ENCODE assay signal across 8 mouse cellular contexts in the genomic region with DNA sequence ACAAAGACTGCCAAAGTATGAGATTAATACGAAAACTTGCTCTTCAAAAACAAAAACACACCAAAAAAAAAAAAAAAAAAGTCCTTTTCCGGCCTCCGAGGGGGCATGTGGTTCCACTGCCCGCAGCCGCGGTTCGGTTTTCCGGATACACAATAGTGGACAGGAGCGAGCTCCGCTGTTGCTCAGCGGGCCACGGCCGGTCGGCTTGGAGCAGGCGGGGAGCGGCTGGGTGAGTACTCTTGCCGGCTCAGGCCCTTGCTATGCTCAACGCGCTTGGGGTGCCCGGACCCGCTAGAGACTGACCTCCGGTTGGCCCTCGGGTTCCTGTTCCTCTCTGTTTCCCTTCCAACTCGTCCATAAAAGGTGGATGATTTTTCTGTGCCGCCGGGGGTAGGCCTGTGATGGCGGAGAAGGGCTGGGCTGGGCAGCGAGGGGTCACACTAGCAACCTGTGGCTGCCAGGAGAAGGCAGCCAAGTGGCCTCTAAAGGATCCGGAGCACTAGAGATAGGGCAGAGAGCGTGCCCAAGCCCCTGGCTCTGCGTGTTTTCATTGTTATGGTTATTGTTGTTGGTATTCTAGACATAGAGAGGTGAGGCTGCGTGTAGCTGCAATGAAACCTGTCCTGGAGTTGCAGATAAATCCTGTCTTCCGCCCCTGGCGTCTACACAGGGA. TPM values are rescaled to one million over a fixed set of nuclear protein-coding genes. Genes with fewer than 3 reads are reported as not detected.
DNase-seq lines count a peak whose midpoint lies in the region; ATAC-seq and TF ChIP-seq lines count a peak whose summit lies in the region.

No protein-coding gene starts in this region.

- H3K9me3 ChIP-seq in lung, postnatal 0 days (ENCODE audit: low read length), result no peaks in the 10 kb centered on the region

- no peaks in the 10 kb centered on the region for H3K36me3 ChIP-seq in kidney, adult 2 months (ENCODE audit: control insufficient read depth, insufficient read depth, low read length)
- no peaks in the 10 kb centered on the region for H3K36me3 ChIP-seq in lung, postnatal 0 days (ENCODE audit: insufficient read depth, low read length)

- TF ChIP-seq POLR2A in bone marrow, adult 2 months (IDR thresholded peaks at IDR 0.05; ENCODE audit: borderline replicate concordance, control insufficient read depth, low read depth, low read length), result peak; percentile 23; the same call in 1 of the 2 replicates
- no peak for TF ChIP-seq POLR2A in kidney, adult 2 months (IDR thresholded peaks at IDR 0.05; ENCODE audit: low read depth, low read length)

- no peak overlapping the region; the same call in 1 of the 2 replicates for H3K27ac ChIP-seq in bone marrow, adult 2 months (ENCODE audit: control insufficient read depth, insufficient read depth, low read depth, low read length, poor library complexity)
- peak overlapping the region; percentile 95 for H3K27ac ChIP-seq in kidney, adult 2 months (ENCODE audit: insufficient read depth, low read depth, low read length)
- H3K27ac ChIP-seq in lung, postnatal 0 days (ENCODE audit: low read length), result peak overlapping the region; percentile 91

- H3K27me3 ChIP-seq in kidney, adult 2 months (replicated peaks; ENCODE audit: control insufficient read depth, insufficient read depth, low read length), result no peaks in the 10 kb centered on the region
- peaks cover 13% of the 10 kb centered on the region; the same call in 1 of the 2 replicates for H3K27me3 ChIP-seq in lung, postnatal 0 days (replicated peaks; ENCODE audit: insufficient read depth, low read length)

- peak overlapping the region; percentile 66 for H3K4me2 ChIP-seq in lung, postnatal 0 days (replicated peaks; ENCODE audit: low read depth, low read length)

- peak overlapping the region; percentile 58 for H3K4me3 ChIP-seq in bone marrow, adult 2 months (replicated peaks; ENCODE audit: control insufficient read depth, low read depth, low read length)
- H3K4me3 ChIP-seq in kidney, adult 2 months (ENCODE audit: insufficient read depth, low read depth, low read length), result peak overlapping the region; percentile 60
- peak overlapping the region; percentile 43 for H3K4me3 ChIP-seq in lung, postnatal 0 days (ENCODE audit: low read depth, low read length)

- TF ChIP-seq CTCF in bone marrow, adult 2 months (IDR thresholded peaks at IDR 0.05; ENCODE audit: control insufficient read depth, insufficient read depth, low read length), result no peak
- no peak for TF ChIP-seq CTCF in kidney, adult 2 months (conservative IDR thresholded peaks at IDR 0.05; ENCODE audit: insufficient read depth, insufficient read length, low read depth, low read length)
- TF ChIP-seq CTCF in lung, postnatal 0 days (IDR thresholded peaks at IDR 0.05), result no peak

- DNase-seq in 416B (ENCODE audit: low read depth), result peak; percentile 80
- DNase-seq in kidney, adult 2 months, result peak; percentile 85
- no peak for DNase-seq in lung, postnatal 0 days (ENCODE audit: low spot score)
- DNase-seq in urinary bladder, postnatal 14 days (ENCODE audit: low spot score), result no peak
- DNase-seq in cerebellum, adult 11-12 months, result no peak
- DNase-seq in retina, embryonic 14.5 days (ENCODE audit: low spot score), result no peak
- DNase-seq in frontal cortex, postnatal 14 days (ENCODE audit: low spot score in 2 of 2), result no peak

- no peak for ATAC-seq in lung, postnatal 0 days

- peak overlapping the region; percentile 59 for H3K9ac ChIP-seq in lung, postnatal 0 days (replicated peaks; ENCODE audit: low read depth)

- TF ChIP-seq EP300 in lung, postnatal 0 days (IDR thresholded peaks at IDR 0.05), result no peak

- peaks cover 1% of the 10 kb centered on the region; the same call in 1 of the 2 replicates for H3K4me1 ChIP-seq in bone marrow, adult 2 months (ENCODE audit: control insufficient read depth, insufficient read depth, low read length)
- H3K4me1 ChIP-seq in kidney, adult 2 months (ENCODE audit: control insufficient read depth, insufficient read depth, low read length), result peaks cover 13% of the 10 kb centered on the region; the same call in 1 of the 2 replicates
- peaks cover 3% of the 10 kb centered on the region; the same call in 1 of the 2 replicates for H3K4me1 ChIP-seq in lung, postnatal 0 days (ENCODE audit: insufficient read depth, low read depth, low read length)

- WGBS in bone marrow, adult 2 months, result 3% methylated on average over 34 of the region's 34 CpGs
- 3% methylated on average over 34 of the region's 34 CpGs for WGBS in kidney, adult 2 months
- WGBS in lung, postnatal 0 days, result 2% methylated on average over 33 of the region's 34 CpGs

RNA-seq across cellular contexts. Expression of a gene that starts 3.3 kb away (rescaled TPM):
- polyA plus RNA-seq in bone marrow, adult 2 months (2011; ENCODE audit: insufficient read depth, insufficient read length, low replicate concordance, missing spikeins), result 3.3 and 7.6 TPM in 2 replicates
- polyA plus RNA-seq in kidney, adult 2 months (2012; rRNA removed), result 12.6 and 14.6 TPM in 2 replicates
- 2.6 and 3.0 TPM in 2 replicates for polyA plus RNA-seq in lung, postnatal 0 days (2015; fragmentation: Nextera tagmentation; extraction: Ambion mirVana)

RNA-seq across cellular contexts. Expression of a gene that starts 8.3 kb away (rescaled TPM):
- polyA plus RNA-seq in bone marrow, adult 2 months (2011; ENCODE audit: insufficient read depth, insufficient read length, low replicate concordance, missing spikeins), result 1.0 TPM in 2 replicates
- polyA plus RNA-seq in kidney, adult 2 months (2012; rRNA removed), result 10.1 and 14.1 TPM in 2 replicates
- polyA plus RNA-seq in lung, postnatal 0 days (2015; fragmentation: Nextera tagmentation; extraction: Ambion mirVana), result 1.5 and 2.2 TPM in 2 replicates

RNA-seq across cellular contexts. Expression of a gene that starts 11.7 kb away (rescaled TPM):
- 0.52 and 1.3 TPM in 2 replicates for polyA plus RNA-seq in bone marrow, adult 2 months (2011; ENCODE audit: insufficient read depth, insufficient read length, low replicate concordance, missing spikeins)
- polyA plus RNA-seq in kidney, adult 2 months (2012; rRNA removed), result 7.7 and 8.4 TPM in 2 replicates
- polyA plus RNA-seq in lung, postnatal 0 days (2015; fragmentation: Nextera tagmentation; extraction: Ambion mirVana), result 16.8 and 17.3 TPM in 2 replicates

RNA-seq across cellular contexts. Expression of a gene that starts 22.5 kb away (rescaled TPM):
- polyA plus RNA-seq in bone marrow, adult 2 months (2011; ENCODE audit: insufficient read depth, insufficient read length, low replicate concordance, missing spikeins), result 1.8 and 4.4 TPM in 2 replicates
- 62.7 and 67.9 TPM in 2 replicates for polyA plus RNA-seq in kidney, adult 2 months (2012; rRNA removed)
- polyA plus RNA-seq in lung, postnatal 0 days (2015; fragmentation: Nextera tagmentation; extraction: Ambion mirVana), result 7.3 and 7.4 TPM in 2 replicates

RNA-seq across cellular contexts. Expression of a gene that starts 28.4 kb away (rescaled TPM):
- 2.5 TPM in 1 of 2 replicates, not detected in the other for polyA plus RNA-seq in bone marrow, adult 2 months (2011; ENCODE audit: insufficient read depth, insufficient read length, low replicate concordance, missing spikeins)
- 15.5 and 16.5 TPM in 2 replicates for polyA plus RNA-seq in kidney, adult 2 months (2012; rRNA removed)
- 1.3 and 1.9 TPM in 2 replicates for polyA plus RNA-seq in lung, postnatal 0 days (2015; fragmentation: Nextera tagmentation; extraction: Ambion mirVana)

Comparison
In these comparisons a context has a peak if more than half of its experiments do, and no peak if none do; other contexts are left out.
1. DNase-seq: peak in 416B (single experiment) and kidney, adult 2 months (single experiment); none in lung, postnatal 0 days (single experiment), urinary bladder, postnatal 14 days (single experiment), cerebellum, adult 11-12 months (single experiment), retina, embryonic 14.5 days (single experiment) and frontal cortex, postnatal 14 days (0 of 2).
2. Peak in every context shown above with its lines, with median percentiles within 50 percentile points of each other: H3K4me3 ChIP-seq.